Mouse (Mus musculus): Measurements from ENCODE around the gene Fam81a. TPM values are rescaled to one million over a fixed set of nuclear protein-coding genes. Genes with fewer than 3 reads are reported as not detected.

The Fam81a gene
- polyA plus RNA-seq, 1 experiment from 2014 or later: 7.2 TPM

DNA sequence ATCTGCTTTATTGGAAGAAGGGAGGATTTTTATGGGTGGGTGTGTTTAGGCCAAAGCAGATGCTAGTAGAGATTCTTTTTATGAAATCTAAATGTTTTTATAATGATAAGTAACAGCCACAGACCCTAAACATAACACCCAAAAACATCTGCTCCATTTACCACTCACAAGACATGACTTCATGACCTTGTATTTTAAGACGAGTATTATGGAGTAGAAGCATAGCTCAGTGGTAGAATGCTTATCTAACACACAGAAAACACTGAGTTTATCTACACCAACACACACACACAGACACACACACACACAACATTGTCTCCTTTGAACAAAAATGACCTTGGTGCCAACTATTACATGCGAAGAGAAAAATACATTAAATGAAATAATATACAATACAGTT lies 97.5 kb downstream of the Fam81a start:
- no peak overlapping the region for H3K4me3 ChIP-seq
- no peaks in the 10 kb centered on the region for H3K9me3 ChIP-seq
- no peaks in the 10 kb centered on the region for H3K27me3 ChIP-seq (ENCODE audit: insufficient read depth, poor library complexity, severe bottlenecking)
- no peak overlapping the region for H3K27ac ChIP-seq
- H3K4me1 ChIP-seq (replicated peaks): peaks cover 23% of the 10 kb centered on the region
- no peaks in the 10 kb centered on the region for H3K36me3 ChIP-seq
- 88% methylated on average over 2 of the region's 2 CpGs for WGBS
- no peak for DNase-seq (ENCODE audit: low spot score)

DNA sequence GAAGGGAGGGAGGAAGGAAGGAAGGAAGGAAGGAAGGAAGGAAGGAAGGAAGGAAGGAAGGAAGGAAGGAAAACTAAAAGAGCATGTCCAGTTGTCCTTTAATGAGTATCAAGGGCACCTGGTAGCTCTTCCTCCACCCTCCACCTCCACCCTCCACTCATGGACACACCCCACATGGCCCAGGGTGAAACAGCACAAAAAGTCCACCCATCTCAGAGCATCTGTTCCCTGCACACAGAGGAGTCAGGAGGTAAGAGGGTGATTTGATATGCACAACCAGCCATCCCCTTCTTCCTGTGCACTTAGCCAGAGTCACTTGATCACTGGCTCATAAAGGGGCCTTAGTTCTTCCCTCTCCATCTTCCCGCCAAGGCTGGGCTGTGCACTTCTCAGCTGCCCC lies 99.4 kb downstream of the Fam81a start:
- 82% methylated on average over 1 of the region's 1 CpGs for WGBS
- Histone ChIP-seq H3K27me3 (ENCODE audit: insufficient read depth, poor library complexity, severe bottlenecking) (no peaks in the 10 kb centered on the region), H3K27ac (no peak overlapping the region), H3K4me3 (no peak overlapping the region), H3K9me3 (0 out of 2 replicates have a peak, but pooled peaks cover 3% of the 10 kb centered on the region), H3K36me3 (no peaks in the 10 kb centered on the region), H3K4me1 (replicated peaks) (0 out of 2 replicates have a peak, but pooled peaks cover 3% of the 10 kb centered on the region)
- no peak for DNase-seq (ENCODE audit: low spot score)

DNA sequence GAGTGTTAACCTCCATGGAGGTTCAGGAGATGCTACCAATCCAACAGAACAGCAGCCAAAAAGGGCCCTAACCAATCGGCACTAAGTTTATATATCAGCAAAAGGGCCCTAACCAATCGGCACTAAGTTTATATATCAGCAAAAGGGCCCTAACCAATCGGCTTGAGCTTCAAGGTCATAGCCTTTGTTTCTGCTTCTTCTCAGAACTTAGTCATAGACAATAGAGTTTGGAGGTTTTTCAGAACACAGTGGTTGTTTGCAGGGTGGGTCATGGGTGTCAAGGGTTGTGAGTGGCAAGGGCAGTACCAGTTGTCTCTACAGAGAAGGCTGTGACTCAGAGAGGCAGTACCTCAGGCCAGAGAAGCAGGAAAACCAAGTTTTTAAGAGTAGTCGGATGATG lies 100.2 kb downstream of the Fam81a start:
- 93% methylated on average over 4 of the region's 4 CpGs for WGBS

DNA sequence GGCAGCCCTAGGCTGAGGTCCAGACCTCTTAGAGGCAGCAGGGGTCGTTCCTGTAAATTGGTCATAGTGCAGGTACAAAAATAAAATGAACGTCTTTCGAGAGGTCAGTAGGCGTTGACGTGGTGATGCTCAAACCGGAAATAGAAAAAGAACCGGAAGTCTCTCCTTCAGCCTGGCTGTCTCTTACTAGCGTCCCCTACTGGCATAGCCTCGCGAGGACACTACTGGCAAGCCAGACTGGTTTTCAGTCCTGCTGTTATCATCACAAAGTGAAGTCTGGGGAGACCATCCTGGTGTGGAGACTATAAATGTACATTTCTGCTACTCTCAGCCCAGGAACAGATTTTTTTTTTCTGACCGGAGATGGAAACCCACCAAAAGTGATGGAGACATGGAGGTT lies 101.8 kb downstream of the Fam81a start:
- H3K27me3 ChIP-seq (ENCODE audit: insufficient read depth, poor library complexity, severe bottlenecking): no peaks in the 10 kb centered on the region
- no peak for DNase-seq (ENCODE audit: low spot score)
- 86% methylated on average over 11 of the region's 11 CpGs for WGBS

More for the DNA sequence above, 100.2 kb downstream of the Fam81a start:
- H3K36me3 ChIP-seq: no peaks in the 10 kb centered on the region
- no peaks in the 10 kb centered on the region for H3K4me1 ChIP-seq (replicated peaks)
- H3K4me3 ChIP-seq: no peak overlapping the region
- H3K9me3 ChIP-seq: 0 out of 2 replicates have a peak, but pooled peaks cover 3% of the 10 kb centered on the region
- H3K27ac ChIP-seq: no peak overlapping the region
- DNase-seq (ENCODE audit: low spot score): no peak
- H3K27me3 ChIP-seq (ENCODE audit: insufficient read depth, poor library complexity, severe bottlenecking): no peaks in the 10 kb centered on the region

DNA sequence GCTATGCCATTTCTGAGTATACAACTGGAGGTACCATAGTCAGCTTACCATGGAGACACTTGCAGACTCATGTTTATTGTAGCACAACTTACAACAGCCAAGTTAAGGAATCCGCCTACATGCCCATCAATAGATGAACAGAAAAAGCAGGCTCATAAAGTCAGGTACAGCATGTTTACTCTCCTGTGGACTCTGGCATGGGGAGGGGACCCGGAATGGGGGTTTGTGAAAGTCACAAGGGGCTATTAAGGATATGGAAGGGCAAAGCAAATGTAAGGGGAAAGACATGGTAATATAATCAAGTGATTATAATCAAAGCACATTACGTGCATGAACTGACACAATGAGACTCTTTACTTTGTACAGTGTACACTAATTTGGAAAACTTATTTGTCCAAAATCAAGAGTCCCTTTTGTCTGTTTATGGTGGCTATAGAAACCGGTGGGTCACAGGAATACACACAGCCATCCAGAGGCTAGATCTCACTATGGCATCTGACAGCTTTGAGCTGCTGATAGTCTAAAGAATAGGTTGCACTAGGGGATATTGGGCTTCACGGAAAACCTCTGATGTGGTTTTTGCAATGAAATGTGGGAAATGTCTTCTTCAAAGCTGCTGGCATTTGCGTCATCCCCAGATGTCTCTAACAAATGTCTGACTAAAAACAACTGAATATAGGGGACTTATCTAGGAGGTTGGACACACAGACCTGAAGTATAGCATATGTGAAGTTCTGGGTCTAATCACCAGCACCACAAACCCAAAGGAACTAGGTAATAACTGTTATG lies 102.6 kb downstream of the Fam81a start:
- WGBS: 92% methylated on average over 6 of the region's 6 CpGs

More for the DNA sequence above, 101.8 kb downstream of the Fam81a start:
- H3K36me3 ChIP-seq: no peaks in the 10 kb centered on the region
- 0 out of 2 replicates have a peak, but pooled peaks cover 3% of the 10 kb centered on the region for H3K9me3 ChIP-seq
- H3K27ac ChIP-seq: no peak overlapping the region
- no peak overlapping the region for H3K4me3 ChIP-seq
- no peaks in the 10 kb centered on the region for H3K4me1 ChIP-seq (replicated peaks)

More for the DNA sequence above, 102.6 kb downstream of the Fam81a start:
- Histone ChIP-seq H3K27ac (no peak overlapping the region), H3K36me3 (no peaks in the 10 kb centered on the region), H3K27me3 (ENCODE audit: insufficient read depth, poor library complexity, severe bottlenecking) (no peaks in the 10 kb centered on the region), H3K9me3 (0 out of 2 replicates have a peak, but pooled peaks cover 3% of the 10 kb centered on the region), H3K4me3 (no peak overlapping the region), H3K4me1 (replicated peaks) (no peaks in the 10 kb centered on the region)
- no peak for DNase-seq (ENCODE audit: low spot score)

Other genes starting within 250 kb of the Fam81a start
- gene Bnip2, start 153.1 kb downstream of the Fam81a start, polyA plus RNA-seq (2016; fragmentation: Nextera tagmentation; extraction: Ambion mirVana): 87.0 and 99.8 TPM in 2 replicates
- gene Gtf2a2, start 130.0 kb downstream of the Fam81a start, polyA plus RNA-seq (2016; fragmentation: Nextera tagmentation; extraction: Ambion mirVana): 185 and 196 TPM in 2 replicates
- gene Gcnt3, start 104.5 kb downstream of the Fam81a start, polyA plus RNA-seq (2016; fragmentation: Nextera tagmentation; extraction: Ambion mirVana): not detected in 2 replicates
- 12.6 and 15.2 TPM in 2 replicates for gene Myo1e, start 64.8 kb upstream of the Fam81a start, polyA plus RNA-seq (2016; fragmentation: Nextera tagmentation; extraction: Ambion mirVana)